Mouse (Mus musculus): ENCODE data around the gene Ankib1. TPM values are rescaled to one million over a fixed set of nuclear protein-coding genes. Genes with fewer than 3 reads are reported as not detected.
"Not testable (repeated sequence)": the region's sequence is repeated elsewhere in the genome, so short reads cannot be mapped to it uniquely, and the experiment has no call there.

Ankib1 gene
- polyA plus RNA-seq, 1 experiment = 9.5 TPM

DNA sequence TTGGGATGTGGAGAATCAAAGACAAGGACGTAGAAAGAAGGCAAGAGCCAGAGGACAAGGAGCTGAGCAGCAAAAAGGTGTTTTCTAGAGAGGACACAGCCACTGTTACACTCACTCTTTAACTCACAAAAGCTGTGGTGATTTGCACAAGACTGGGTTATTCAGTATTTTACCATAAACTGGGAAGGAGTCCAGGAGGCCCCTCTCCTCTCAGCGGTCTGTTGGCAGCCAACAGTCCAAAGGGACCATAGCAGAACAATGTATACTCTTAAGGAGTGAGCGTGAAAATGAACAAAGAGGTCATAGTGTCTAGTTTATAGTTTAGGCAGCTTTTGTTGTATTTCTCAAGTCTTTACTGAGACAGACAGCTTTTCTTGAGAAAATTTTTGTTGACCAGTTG, 31.2 kb downstream of the Ankib1 start:
- H3ac ChIP-seq (ENCODE audit: control insufficient read depth, insufficient read length, low read depth) = no peak overlapping the region
- peaks cover 18% of the 10 kb centered on the region for H3K79me3 ChIP-seq (ENCODE audit: low read depth)
- H3K79me2 ChIP-seq (ENCODE audit: control insufficient read depth, insufficient read depth) = peaks cover 40% of the 10 kb centered on the region
- H3K36me3 ChIP-seq (ENCODE audit: control insufficient read depth, insufficient read depth) = peaks cover 16% of the 10 kb centered on the region
- H3K27me3 ChIP-seq (ENCODE audit: control insufficient read depth, insufficient read depth, insufficient read length) = no peaks in the 10 kb centered on the region
- no peak for TF ChIP-seq MYOD1 (IDR thresholded peaks at IDR 0.05; ENCODE audit: control insufficient read depth, insufficient read length, low read depth)
- no peak for TF ChIP-seq CTCF (IDR thresholded peaks at IDR 0.05; ENCODE audit: control insufficient read depth, insufficient read depth, insufficient read length)
- no peak for TF ChIP-seq CEBPB (IDR thresholded peaks at IDR 0.05; ENCODE audit: low read depth)
- no peak for TF ChIP-seq FOSL1 (IDR thresholded peaks at IDR 0.05; ENCODE audit: insufficient read depth, low read length, poor library complexity, severe bottlenecking)
- no peak for TF ChIP-seq USF1 (IDR thresholded peaks at IDR 0.05; ENCODE audit: low read depth)
- no peak for TF ChIP-seq MYOG (IDR thresholded peaks at IDR 0.05; ENCODE audit: control insufficient read depth, extremely low read depth, insufficient read length)
- TF ChIP-seq MAX (IDR thresholded peaks at IDR 0.05) = no peak
- H3K4me3 ChIP-seq (ENCODE audit: insufficient read depth, poor library complexity, severe bottlenecking) = no peak overlapping the region

DNA sequence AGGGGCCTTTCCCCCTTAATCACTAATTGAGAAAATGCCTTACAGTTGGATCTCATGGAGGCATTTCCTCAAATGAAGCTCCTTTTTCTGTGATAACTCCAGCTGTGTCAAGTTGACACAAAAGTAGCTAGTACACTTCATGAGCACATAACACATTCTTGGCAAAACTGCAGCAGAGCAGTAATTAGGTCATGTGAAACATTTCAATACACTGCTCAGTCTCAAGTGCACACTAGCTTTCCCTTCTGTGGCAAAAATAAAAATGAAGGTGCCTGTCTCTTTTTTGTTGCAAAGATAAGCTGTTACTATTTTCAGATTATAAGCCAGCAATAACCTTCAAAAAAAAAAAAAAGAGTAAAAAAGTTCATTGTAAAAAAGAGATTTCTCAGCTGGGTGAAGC, 52.2 kb downstream of the Ankib1 start:
- peaks cover 12% of the 10 kb centered on the region for H3K36me3 ChIP-seq (ENCODE audit: control insufficient read depth, insufficient read depth)
- H3K79me3 ChIP-seq (ENCODE audit: low read depth); H3K79me2 ChIP-seq (ENCODE audit: control insufficient read depth, insufficient read depth); H3K4me3 ChIP-seq (ENCODE audit: insufficient read depth, poor library complexity, severe bottlenecking); H3K27me3 ChIP-seq (ENCODE audit: control insufficient read depth, insufficient read depth, insufficient read length); H3ac ChIP-seq (ENCODE audit: control insufficient read depth, insufficient read length, low read depth): not testable (repeated sequence)

DNA sequence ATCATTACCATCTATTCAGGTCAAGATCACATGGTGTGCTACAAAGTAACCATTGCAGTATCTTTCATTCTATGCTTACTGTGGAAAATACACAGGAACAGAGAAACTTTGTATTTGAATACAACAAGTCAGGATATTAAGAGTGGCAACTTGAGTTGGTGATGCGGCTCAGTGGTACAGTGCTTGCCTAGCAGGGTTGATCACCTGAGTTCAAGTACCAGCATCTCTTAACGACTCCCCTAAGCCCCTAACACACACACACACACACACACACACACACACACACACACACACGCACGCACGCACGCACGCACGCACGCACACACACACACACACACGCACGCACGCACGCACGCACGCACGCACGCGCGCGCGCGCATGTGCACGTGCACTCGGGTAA, 69.9 kb downstream of the Ankib1 start:
- not testable (repeated sequence) for H3K4me3 ChIP-seq (ENCODE audit: insufficient read depth, poor library complexity, severe bottlenecking); H3ac ChIP-seq (ENCODE audit: control insufficient read depth, insufficient read length, low read depth); H3K79me3 ChIP-seq (ENCODE audit: low read depth)

DNA sequence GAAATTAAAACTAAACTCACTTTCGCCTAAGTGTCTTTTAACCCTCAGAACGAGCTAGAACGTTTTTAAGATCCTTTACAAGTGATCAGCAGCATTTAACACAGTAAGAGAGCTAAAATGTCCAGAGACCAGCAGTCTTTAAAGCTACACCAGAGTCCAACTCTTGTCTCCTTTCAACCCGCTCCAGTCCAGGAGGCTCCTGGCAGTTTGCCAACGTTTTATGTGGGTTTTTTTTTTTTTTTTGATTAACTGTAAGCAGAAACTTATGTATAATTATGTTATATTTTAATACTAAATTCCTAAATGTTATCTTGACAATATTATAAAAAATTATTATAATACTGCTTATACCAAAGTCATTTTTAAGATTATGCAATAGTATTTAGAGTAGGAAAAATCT, 73.9 kb downstream of the Ankib1 start:
- Histone ChIP-seq H3K36me3 (ENCODE audit: control insufficient read depth, insufficient read depth) (peaks cover 58% of the 10 kb centered on the region), H3K4me3 (ENCODE audit: insufficient read depth, poor library complexity, severe bottlenecking) (no peak overlapping the region), H3ac (ENCODE audit: control insufficient read depth, insufficient read length, low read depth) (no peak overlapping the region), H3K27me3 (ENCODE audit: control insufficient read depth, insufficient read depth, insufficient read length) (no peaks in the 10 kb centered on the region), H3K79me2 (ENCODE audit: control insufficient read depth, insufficient read depth) (no peaks in the 10 kb centered on the region), H3K79me3 (ENCODE audit: low read depth) (no peaks in the 10 kb centered on the region)
- TF ChIP-seq MYOD1 (IDR thresholded peaks at IDR 0.05; ENCODE audit: control insufficient read depth, insufficient read length, low read depth) = no peak

More for the DNA sequence above, 69.9 kb downstream of the Ankib1 start:
- H3K27me3 ChIP-seq (ENCODE audit: control insufficient read depth, insufficient read depth, insufficient read length); H3K79me2 ChIP-seq (ENCODE audit: control insufficient read depth, insufficient read depth): not testable (repeated sequence)
- peaks cover 43% of the 10 kb centered on the region for H3K36me3 ChIP-seq (ENCODE audit: control insufficient read depth, insufficient read depth)

DNA sequence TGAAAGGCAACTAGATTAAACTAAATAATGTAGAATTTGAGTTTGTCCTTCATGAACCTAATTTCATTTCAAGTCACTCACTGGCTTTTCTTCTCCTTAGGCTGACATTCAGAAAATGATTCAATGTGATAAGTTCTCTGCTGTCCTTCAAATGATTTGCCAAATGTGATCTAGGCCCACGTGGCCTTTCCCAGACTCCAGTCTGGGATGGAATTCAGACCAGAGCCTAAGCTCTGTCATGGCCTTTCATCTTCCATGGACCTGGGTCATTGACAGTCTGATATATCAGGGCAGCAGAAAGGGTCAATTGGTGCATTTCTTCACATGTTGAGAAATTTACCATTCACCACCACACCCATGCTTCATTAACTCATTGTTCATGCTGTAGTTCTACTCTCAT, 77.2 kb downstream of the Ankib1 start:
- Histone ChIP-seq H3K4me3 (ENCODE audit: insufficient read depth, poor library complexity, severe bottlenecking) (no peak overlapping the region), H3K79me3 (ENCODE audit: low read depth) (no peaks in the 10 kb centered on the region), H3K27me3 (ENCODE audit: control insufficient read depth, insufficient read depth, insufficient read length) (no peaks in the 10 kb centered on the region), H3K36me3 (ENCODE audit: control insufficient read depth, insufficient read depth) (peaks cover 66% of the 10 kb centered on the region), H3K79me2 (ENCODE audit: control insufficient read depth, insufficient read depth) (no peaks in the 10 kb centered on the region), H3ac (ENCODE audit: control insufficient read depth, insufficient read length, low read depth) (no peak overlapping the region)
- TF ChIP-seq MYOG (IDR thresholded peaks at IDR 0.05; ENCODE audit: control insufficient read depth, extremely low read depth, insufficient read length) (no peak), CEBPB (IDR thresholded peaks at IDR 0.05; ENCODE audit: low read depth) (no peak), CTCF (IDR thresholded peaks at IDR 0.05; ENCODE audit: control insufficient read depth, insufficient read depth, insufficient read length) (no peak), MAX (IDR thresholded peaks at IDR 0.05) (no peak)

DNA sequence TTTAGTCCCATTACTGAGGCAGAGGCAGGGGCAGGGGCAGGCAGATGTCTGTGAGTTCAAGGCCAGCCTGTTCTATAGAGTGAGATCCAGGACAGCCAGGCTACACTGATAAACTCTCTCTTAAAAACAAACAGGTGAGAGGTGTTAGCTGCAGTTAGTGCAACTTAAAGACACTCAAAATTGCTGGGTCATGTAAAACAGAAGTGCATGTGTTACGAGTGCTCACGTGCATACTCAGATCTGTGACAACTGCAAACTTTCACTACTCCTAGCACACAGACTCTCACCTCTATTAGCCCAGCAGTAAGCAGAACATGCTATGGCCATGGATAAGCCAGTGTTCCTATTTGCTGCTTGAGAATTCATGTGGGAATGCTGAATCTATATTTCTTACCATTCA, 79.3 kb downstream of the Ankib1 start:
- H3K79me3 ChIP-seq (ENCODE audit: low read depth) = no peaks in the 10 kb centered on the region
- no peak overlapping the region for H3K4me3 ChIP-seq (ENCODE audit: insufficient read depth, poor library complexity, severe bottlenecking)
- peaks cover 72% of the 10 kb centered on the region for H3K36me3 ChIP-seq (ENCODE audit: control insufficient read depth, insufficient read depth)
- no peaks in the 10 kb centered on the region for H3K79me2 ChIP-seq (ENCODE audit: control insufficient read depth, insufficient read depth)
- H3ac ChIP-seq (ENCODE audit: control insufficient read depth, insufficient read length, low read depth) = no peak overlapping the region
- TF ChIP-seq MYOG (IDR thresholded peaks at IDR 0.05; ENCODE audit: control insufficient read depth, extremely low read depth, insufficient read length) = no peak
- no peak for TF ChIP-seq CEBPB (IDR thresholded peaks at IDR 0.05; ENCODE audit: low read depth)
- TF ChIP-seq MYOD1 (IDR thresholded peaks at IDR 0.05; ENCODE audit: control insufficient read depth, insufficient read length, low read depth) = no peak
- no peak for TF ChIP-seq CTCF (IDR thresholded peaks at IDR 0.05; ENCODE audit: control insufficient read depth, insufficient read depth, insufficient read length)
- no peaks in the 10 kb centered on the region for H3K27me3 ChIP-seq (ENCODE audit: control insufficient read depth, insufficient read depth, insufficient read length)

DNA sequence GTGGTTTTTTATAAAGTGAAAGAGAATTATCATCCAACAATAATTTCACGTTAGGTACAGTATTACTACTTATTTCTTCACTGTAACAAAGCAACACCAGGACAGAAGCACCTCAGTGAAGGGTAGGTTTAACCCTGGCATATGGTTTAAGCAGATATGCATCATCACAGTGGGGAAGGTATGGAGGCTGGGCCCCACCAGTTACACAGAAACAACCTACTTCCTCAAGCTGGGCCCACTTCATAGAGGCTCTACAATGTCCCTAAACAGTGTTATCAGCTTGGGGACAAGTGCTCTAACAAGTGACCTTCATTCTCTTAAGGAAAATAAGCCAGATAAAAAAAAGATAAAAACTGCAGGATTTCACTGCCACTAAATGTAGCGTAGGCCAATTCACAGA, 79.9 kb downstream of the Ankib1 start:
- Histone ChIP-seq H3K27me3 (ENCODE audit: control insufficient read depth, insufficient read depth, insufficient read length) (no peaks in the 10 kb centered on the region), H3K36me3 (ENCODE audit: control insufficient read depth, insufficient read depth) (peaks cover 67% of the 10 kb centered on the region), H3ac (ENCODE audit: control insufficient read depth, insufficient read length, low read depth) (no peak overlapping the region), H3K79me3 (ENCODE audit: low read depth) (no peaks in the 10 kb centered on the region), H3K79me2 (ENCODE audit: control insufficient read depth, insufficient read depth) (no peaks in the 10 kb centered on the region), H3K4me3 (ENCODE audit: insufficient read depth, poor library complexity, severe bottlenecking) (no peak overlapping the region)
- TF ChIP-seq MYOG (IDR thresholded peaks at IDR 0.05; ENCODE audit: control insufficient read depth, extremely low read depth, insufficient read length) (no peak), MAX (IDR thresholded peaks at IDR 0.05) (no peak), FOSL1 (IDR thresholded peaks at IDR 0.05; ENCODE audit: insufficient read depth, low read length, poor library complexity, severe bottlenecking) (no peak), CEBPB (IDR thresholded peaks at IDR 0.05; ENCODE audit: low read depth) (no peak)
